Mouse (Mus musculus) thymus, adult 2 months (tissue): ENCODE measurements around the gene Csnk1g2.

Experiments used
- CTCF ChIP-seq: fragments of 200-500 bp; IDR thresholded peaks from 2 replicates; pipeline ENCODE4 v1.5.1; 2012; ENCODE audit warnings: mild to moderate bottlenecking, control low read depth, low read length, moderate library complexity, borderline replicate concordance; ENCODE audit not compliant: control insufficient read depth, poor library complexity, insufficient read depth; ENCODE audit errors: extremely low read depth
- POLR2A ChIP-seq: fragments of 200-500 bp; IDR thresholded peaks from 2 replicates; pipeline ENCODE4 v1.6.1; 2012; ENCODE audit warnings: mild to moderate bottlenecking, low read length, control low read depth, moderate library complexity; ENCODE audit not compliant: control insufficient read depth, poor library complexity, insufficient read depth; ENCODE audit errors: extremely low read depth

- TF ChIP-seq CTCF (peak; percentile 71; the same call in 1 of the 2 replicates), POLR2A (no peak)
These were observed 38.5 kb downstream of the Csnk1g2 start for GRCm38 (mm10) chr10:80661149-80661548.
